Mouse (Mus musculus) mature B cell (primary cell): ENCODE results near the gene Thap3.

ENCODE experiments used
- in situ Hi-C: fragments of 300-500 bp; cut with MboI; formaldehyde crosslinking; loops from 2 replicates; pipeline ENCODE4 v1.14.3; 2019

The Thap3 gene

GRCm38 (mm10) chr4:152009076-152010051 is 20.6 kb upstream of the Thap3 start:
- in situ Hi-C loops, result no loop called here

- in situ Hi-C loops, result no loop called here
Measured at GRCm38 (mm10) chr4:152008622-152009075, 19.9 kb upstream of the Thap3 start, which contains the start of gene Klhl21. Gene Klhl21, plus strand, starts transcription at chr4:152008803.

GRCm38 (mm10) chr4:152008148-152008500 is 19.3 kb upstream of the Thap3 start:
- in situ Hi-C loops, result no loop called here

- in situ Hi-C loops, result no loop called here
Measured at GRCm38 (mm10) chr4:152007481-152008147, 18.8 kb upstream of the Thap3 start.

- in situ Hi-C loops, result no loop called here
Measured at GRCm38 (mm10) chr4:152006812-152007211, 18.0 kb upstream of the Thap3 start.

GRCm38 (mm10) chr4:152006137-152006536 is 17.3 kb upstream of the Thap3 start:
- in situ Hi-C loops, result no loop called here

GRCm38 (mm10) chr4:152002063-152002462 is 13.3 kb upstream of the Thap3 start:
- in situ Hi-C loops, result no loop called here

GRCm38 (mm10) chr4:152001335-152001734 is 12.5 kb upstream of the Thap3 start:
- in situ Hi-C loops, result no loop called here

- in situ Hi-C loops, result no loop called here
Measured at GRCm38 (mm10) chr4:152000906-152001305, 12.1 kb upstream of the Thap3 start.

- in situ Hi-C loops, result no loop called here
Measured at GRCm38 (mm10) chr4:151999481-151999880, 10.7 kb upstream of the Thap3 start.

- in situ Hi-C loops, result no loop called here
Measured at GRCm38 (mm10) chr4:151997701-151998100, 8.9 kb upstream of the Thap3 start.

GRCm38 (mm10) chr4:151996951-151997222 is 8.1 kb upstream of the Thap3 start:
- in situ Hi-C loops, result no loop called here

- in situ Hi-C loops, result no loop called here
Measured at GRCm38 (mm10) chr4:151996173-151996950, 7.6 kb upstream of the Thap3 start, which contains the start of gene Phf13. Gene Phf13, minus strand, starts transcription at chr4:151996258.

- in situ Hi-C loops, result no loop called here
Measured at GRCm38 (mm10) chr4:151995371-151996172, 6.8 kb upstream of the Thap3 start.

- in situ Hi-C loops, result no loop called here
Measured at GRCm38 (mm10) chr4:151994228-151995171, 5.7 kb upstream of the Thap3 start.

GRCm38 (mm10) chr4:151993035-151993434 is 4.2 kb upstream of the Thap3 start:
- in situ Hi-C loops, result no loop called here

GRCm38 (mm10) chr4:151992091-151992490 is 3.3 kb upstream of the Thap3 start:
- in situ Hi-C loops, result no loop called here

- in situ Hi-C loops, result no loop called here
Measured at GRCm38 (mm10) chr4:151989110-151989488, 302 bp upstream of the Thap3 start.

- in situ Hi-C loops, result no loop called here
Measured at GRCm38 (mm10) chr4:151988014-151988341, 819 bp downstream of the Thap3 start.

GRCm38 (mm10) chr4:151986650-151987049 is 2.1 kb downstream of the Thap3 start:
- in situ Hi-C loops, result no loop called here
